Mouse (Mus musculus) limb, embryonic 13.5 days (tissue): Measurements from ENCODE around the gene Slc6a20a. TPM values are rescaled to one million over a fixed set of nuclear protein-coding genes. Genes with fewer than 3 reads are reported as not detected.

Experiments
- ATAC-seq: fragments of 200-750 bp; cut with Nextera tagmentation; 2 replicates; pipeline ENCODE4 v1.8.0; 2017; ENCODE audit warnings: low read depth, moderate number of reproducible peaks, moderate TSS enrichment; ENCODE audit not compliant: low FRiP score
- H3K27ac ChIP-seq: fragments of 300-500 bp; sonication (generic); 2 replicates; pipeline ENCODE4 v1.5.1; 2015; ENCODE audit warnings: inconsistent platforms, mild to moderate bottlenecking, moderate library complexity
- H3K27me3 ChIP-seq: fragments of 300-500 bp; sonication (generic); 2 replicates; pipeline ENCODE4 v1.6.1; 2015; ENCODE audit warnings: mild to moderate bottlenecking, inconsistent platforms
- H3K36me3 ChIP-seq: fragments of 300-500 bp; sonication (generic); 2 replicates; pipeline ENCODE4 v1.6.1; 2015; ENCODE audit warnings: inconsistent platforms, mild to moderate bottlenecking, moderate library complexity
- H3K4me1 ChIP-seq: fragments of 300-500 bp; sonication (generic); 2 replicates; pipeline ENCODE4 v1.6.1; 2015; ENCODE audit warnings: inconsistent platforms
- H3K4me2 ChIP-seq: fragments of 300-500 bp; sonication (generic); replicated peaks from 2 replicates; pipeline ENCODE4 v1.6.1; 2015; ENCODE audit warnings: inconsistent platforms, mild to moderate bottlenecking, moderate library complexity
- H3K4me3 ChIP-seq: fragments of 300-500 bp; sonication (generic); 2 replicates; pipeline ENCODE4 v1.5.1; 2015; ENCODE audit warnings: moderate library complexity, mild to moderate bottlenecking, inconsistent platforms
- H3K9ac ChIP-seq: fragments of 300-500 bp; sonication (generic); 2 replicates; pipeline ENCODE4 v1.6.1; 2015; ENCODE audit warnings: mild to moderate bottlenecking, inconsistent platforms
- H3K9me3 ChIP-seq: fragments of 300-500 bp; sonication (generic); 2 replicates; pipeline ENCODE4 v1.6.1; 2016; ENCODE audit warnings: inconsistent platforms
- WGBS: fragments of 180-500 bp; shearing (Covaris S2); methylation state at CpG from one replicate; pipeline ENCODE4 v1.1.7; 2015; 5-methylcytosine and 5-hydroxymethylcytosine counted together
- polyA plus RNA-seq: library from polyadenylated mRNA; unstranded; fragments of >200 nt; fragmentation: Nextera tagmentation; extraction: Ambion mirVana; gene quantifications from 2 replicates; pipeline ENCODE4 v1.2.1, GENCODE M21; 2015

Gene Slc6a20a
- polyA plus RNA-seq, 1 experiment from 2014 or later: not detected

DNA sequence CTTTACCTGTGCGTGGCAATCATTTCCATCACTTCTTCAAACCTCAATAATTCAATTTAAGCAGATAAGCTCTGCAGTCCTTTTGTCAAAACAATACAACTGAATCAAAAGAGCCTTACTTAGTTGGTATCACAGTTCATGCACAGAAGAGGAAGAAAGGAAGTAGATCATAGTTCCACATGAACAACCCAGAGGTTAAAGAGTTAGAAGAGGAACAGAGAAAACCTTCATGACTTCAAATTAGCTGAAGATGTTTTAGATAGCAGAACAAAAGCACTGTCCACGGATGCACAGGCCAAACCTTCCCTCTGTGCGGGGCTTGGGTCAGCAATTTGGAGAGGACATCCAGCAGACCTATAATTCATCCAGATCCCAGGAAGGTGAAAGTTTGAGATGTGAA, 47.0 kb downstream of the Slc6a20a start:
- no peak overlapping the region for H3K4me3 ChIP-seq
- WGBS: 89% methylated on average over 3 of the region's 3 CpGs
- no peaks in the 10 kb centered on the region for H3K27me3 ChIP-seq
- H3K9ac ChIP-seq: no peak overlapping the region
- H3K4me2 ChIP-seq: no peak overlapping the region
- no peak for ATAC-seq
- H3K27ac ChIP-seq: no peak overlapping the region
- no peaks in the 10 kb centered on the region for H3K36me3 ChIP-seq
- H3K9me3 ChIP-seq: no peaks in the 10 kb centered on the region
- no peaks in the 10 kb centered on the region for H3K4me1 ChIP-seq

DNA sequence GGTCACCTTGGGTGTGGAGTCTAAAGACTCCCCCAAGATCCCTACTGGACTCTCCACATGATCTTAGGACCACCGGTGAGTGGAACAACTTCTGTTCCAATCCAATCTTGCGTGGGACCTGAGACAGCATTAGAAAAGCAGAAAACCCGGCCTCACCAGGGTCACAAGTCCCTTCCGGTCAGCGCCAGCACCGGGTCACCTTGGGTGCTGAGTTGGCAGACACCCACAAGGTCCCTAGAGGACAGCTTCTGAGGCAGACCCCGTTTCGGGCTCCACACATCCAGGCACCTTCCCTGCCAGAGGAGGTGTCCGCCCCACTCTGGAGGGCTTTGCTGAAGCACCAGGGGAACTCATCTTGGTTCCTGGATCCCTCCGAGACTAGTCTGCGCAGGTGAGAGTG, 52.9 kb downstream of the Slc6a20a start:
- 91% methylated on average over 11 of the region's 11 CpGs for WGBS
- Histone ChIP-seq H3K27me3 (no peaks in the 10 kb centered on the region), H3K4me3 (no peak overlapping the region), H3K9ac (no peak overlapping the region), H3K36me3 (no peaks in the 10 kb centered on the region), H3K4me1 (no peaks in the 10 kb centered on the region), H3K9me3 (no peaks in the 10 kb centered on the region), H3K27ac (no peak overlapping the region), H3K4me2 (no peak overlapping the region)
- ATAC-seq: no peak

DNA sequence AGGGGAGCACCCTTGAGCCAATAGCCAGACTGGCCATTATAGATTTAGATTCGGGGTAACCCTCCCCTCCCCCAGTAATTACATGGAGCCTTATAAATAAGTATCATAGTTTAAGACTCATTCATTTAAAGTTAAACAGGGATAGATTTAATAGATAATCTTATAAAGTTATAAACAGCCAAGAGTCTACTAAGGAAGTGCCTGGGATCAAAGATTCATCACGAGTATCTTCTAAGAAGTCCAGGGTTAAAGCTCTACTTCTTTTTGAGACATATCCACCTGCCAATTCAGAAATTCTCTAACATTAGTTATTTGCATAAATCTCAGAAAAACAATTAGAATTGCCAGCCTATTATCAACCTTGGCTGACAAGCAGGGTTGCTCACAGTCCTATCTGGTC, 53.9 kb downstream of the Slc6a20a start:
- H3K4me2 ChIP-seq: no peak overlapping the region

DNA sequence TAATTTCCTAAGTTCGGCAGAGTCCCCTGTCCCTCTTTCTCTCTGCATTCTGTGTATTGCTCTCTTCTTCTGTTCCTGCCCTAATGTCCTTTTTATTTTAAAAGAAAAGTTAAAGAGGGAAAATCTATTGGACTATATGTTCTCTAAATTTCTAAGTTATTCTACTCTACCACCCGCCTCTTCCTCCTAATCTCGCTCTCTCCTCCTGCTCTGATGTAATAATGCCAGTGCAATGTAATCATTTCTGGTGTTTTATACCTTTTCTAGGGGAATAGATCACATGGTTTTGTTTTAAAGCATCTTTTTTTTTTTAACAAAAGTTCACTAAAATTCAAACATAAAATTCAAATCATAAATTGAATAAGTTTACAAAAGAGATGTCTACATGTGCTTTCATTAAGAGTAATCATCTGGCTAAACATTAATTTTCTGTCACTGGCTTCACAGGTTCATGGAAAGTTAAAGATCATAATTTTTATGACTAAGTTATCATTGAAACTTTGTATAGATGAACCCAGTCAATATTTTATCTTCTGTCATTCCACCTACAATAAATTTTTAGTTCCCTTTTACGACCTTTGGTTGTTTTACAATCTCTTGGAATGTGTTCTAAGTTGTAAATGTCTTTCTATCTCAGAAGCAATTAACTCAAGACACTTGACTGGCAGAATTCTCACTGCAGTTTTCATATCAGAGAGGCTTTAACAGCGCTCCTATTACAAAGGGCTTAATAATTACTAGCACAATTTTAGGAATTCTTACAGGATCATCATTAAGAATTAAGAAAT, 58.2 kb downstream of the Slc6a20a start:
- WGBS: 78% methylated on average over 5 of the region's 5 CpGs
- Histone ChIP-seq H3K36me3 (no peaks in the 10 kb centered on the region), H3K4me3 (no peak overlapping the region), H3K9me3 (no peaks in the 10 kb centered on the region), H3K4me2 (no peak overlapping the region), H3K27ac (no peak overlapping the region), H3K4me1 (no peaks in the 10 kb centered on the region), H3K9ac (no peak overlapping the region), H3K27me3 (no peaks in the 10 kb centered on the region)
- ATAC-seq: no peak

More for the DNA sequence above, 53.9 kb downstream of the Slc6a20a start:
- H3K4me3 ChIP-seq: no peak overlapping the region
- no peak overlapping the region for H3K9ac ChIP-seq
- H3K9me3 ChIP-seq: no peaks in the 10 kb centered on the region
- 83% methylated on average over 2 of the region's 2 CpGs for WGBS
- no peak overlapping the region for H3K27ac ChIP-seq
- no peak for ATAC-seq
- H3K36me3 ChIP-seq: no peaks in the 10 kb centered on the region
- H3K4me1 ChIP-seq: no peaks in the 10 kb centered on the region
- H3K27me3 ChIP-seq: no peaks in the 10 kb centered on the region

DNA sequence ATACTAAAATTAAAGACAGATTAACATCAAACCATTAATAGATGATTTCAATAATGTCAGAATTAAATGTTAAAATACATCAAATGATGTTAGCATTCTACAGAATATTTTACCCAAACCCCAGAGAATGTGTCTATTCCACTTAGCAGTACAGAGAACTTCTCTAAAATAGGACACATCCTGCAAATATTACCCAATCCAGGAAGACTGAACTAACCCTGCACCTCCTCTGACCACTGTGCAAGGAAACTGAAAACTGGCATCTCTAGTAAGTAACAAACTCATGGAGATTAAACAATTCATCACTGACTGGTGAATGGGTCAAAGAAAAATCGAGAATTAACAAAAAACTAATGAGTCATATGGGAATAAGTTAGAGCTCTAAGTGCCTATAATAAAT, 77.2 kb downstream of the Slc6a20a start:
- H3K27ac ChIP-seq: no peak overlapping the region
- H3K4me1 ChIP-seq: no peaks in the 10 kb centered on the region
- H3K9ac ChIP-seq: no peak overlapping the region
- no peaks in the 10 kb centered on the region for H3K36me3 ChIP-seq
- 75% methylated on average over 1 of the region's 1 CpGs for WGBS
- ATAC-seq: no peak
- no peaks in the 10 kb centered on the region for H3K9me3 ChIP-seq
- no peaks in the 10 kb centered on the region for H3K27me3 ChIP-seq
- no peak overlapping the region for H3K4me3 ChIP-seq
- no peak overlapping the region for H3K4me2 ChIP-seq

DNA sequence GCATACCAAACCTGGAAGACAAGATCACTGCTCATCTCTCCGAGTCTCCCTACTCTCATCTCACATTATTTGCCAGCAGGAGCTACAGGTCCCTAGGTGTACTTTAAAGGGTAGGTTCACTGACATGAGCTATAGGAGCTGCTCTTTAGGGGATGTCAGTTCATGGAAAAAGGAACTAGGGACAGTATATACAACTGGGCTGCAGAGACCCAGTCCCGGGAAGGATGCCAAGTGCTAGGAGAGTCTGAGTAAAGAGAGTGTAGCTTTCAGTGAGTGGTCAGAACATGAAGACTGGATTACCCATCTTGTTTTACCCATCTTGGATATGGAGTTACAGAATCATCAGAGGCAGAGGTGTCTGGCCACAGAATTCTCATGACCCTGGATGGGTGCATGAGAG, 81.3 kb downstream of the Slc6a20a start:
- Histone ChIP-seq H3K36me3 (peaks cover 21% of the 10 kb centered on the region), H3K9me3 (no peaks in the 10 kb centered on the region), H3K4me2 (no peak overlapping the region), H3K27ac (no peak overlapping the region), H3K4me3 (no peak overlapping the region), H3K9ac (no peak overlapping the region), H3K4me1 (no peaks in the 10 kb centered on the region), H3K27me3 (no peaks in the 10 kb centered on the region)
- ATAC-seq: no peak
- WGBS: 92% methylated on average over 2 of the region's 2 CpGs

DNA sequence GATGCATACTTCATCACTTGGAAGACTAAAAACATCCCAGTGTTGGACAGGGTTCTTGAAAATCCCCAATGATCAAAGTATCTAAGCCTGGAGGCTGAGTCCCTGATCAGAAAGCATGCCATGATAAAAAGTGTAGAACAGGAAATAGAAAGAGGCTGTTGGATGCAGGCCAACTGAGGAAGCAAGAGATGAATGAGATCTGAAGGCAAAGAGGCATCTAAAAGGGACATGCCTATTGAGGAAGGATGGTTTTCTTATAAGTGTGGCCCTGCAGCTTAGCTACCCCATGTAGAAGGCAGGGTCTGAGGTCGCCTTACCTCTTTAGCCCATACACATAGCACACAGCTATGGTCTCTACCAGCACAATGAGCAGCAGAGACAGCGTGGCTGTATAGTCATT, 81.8 kb downstream of the Slc6a20a start:
- no peak for ATAC-seq
- peaks cover 21% of the 10 kb centered on the region for H3K36me3 ChIP-seq
- H3K4me2 ChIP-seq: no peak overlapping the region
- no peaks in the 10 kb centered on the region for H3K27me3 ChIP-seq
- no peak overlapping the region for H3K9ac ChIP-seq
- no peak overlapping the region for H3K4me3 ChIP-seq
- H3K4me1 ChIP-seq: no peaks in the 10 kb centered on the region
- 94% methylated on average over 2 of the region's 2 CpGs for WGBS
- no peaks in the 10 kb centered on the region for H3K9me3 ChIP-seq
- no peak overlapping the region for H3K27ac ChIP-seq

DNA sequence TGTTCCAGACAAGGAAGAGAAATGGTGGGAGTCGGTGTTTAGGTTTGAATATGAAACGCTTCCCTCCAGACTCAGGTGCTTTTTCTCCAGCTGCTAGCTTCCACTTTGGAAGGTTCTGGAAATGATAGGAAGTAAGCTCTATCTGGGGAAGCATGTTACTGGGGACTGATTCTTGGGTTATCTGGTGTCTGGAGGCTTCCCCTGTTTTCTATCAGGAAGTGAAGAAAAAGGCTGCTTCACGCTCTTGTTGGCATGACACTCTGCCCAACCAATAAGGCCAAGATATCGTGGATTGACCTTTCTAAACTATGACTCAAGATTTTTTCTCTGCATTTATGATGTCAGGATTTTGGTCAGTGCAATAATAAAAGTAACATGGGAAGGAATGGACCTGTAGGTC, 83.5 kb downstream of the Slc6a20a start:
- Histone ChIP-seq H3K27ac (no peak overlapping the region), H3K4me1 (no peaks in the 10 kb centered on the region), H3K4me3 (no peak overlapping the region), H3K27me3 (no peaks in the 10 kb centered on the region), H3K9ac (no peak overlapping the region), H3K4me2 (no peak overlapping the region), H3K36me3 (peaks cover 32% of the 10 kb centered on the region), H3K9me3 (no peaks in the 10 kb centered on the region)
- ATAC-seq: no peak
- WGBS: 92% methylated on average over 4 of the region's 4 CpGs

DNA sequence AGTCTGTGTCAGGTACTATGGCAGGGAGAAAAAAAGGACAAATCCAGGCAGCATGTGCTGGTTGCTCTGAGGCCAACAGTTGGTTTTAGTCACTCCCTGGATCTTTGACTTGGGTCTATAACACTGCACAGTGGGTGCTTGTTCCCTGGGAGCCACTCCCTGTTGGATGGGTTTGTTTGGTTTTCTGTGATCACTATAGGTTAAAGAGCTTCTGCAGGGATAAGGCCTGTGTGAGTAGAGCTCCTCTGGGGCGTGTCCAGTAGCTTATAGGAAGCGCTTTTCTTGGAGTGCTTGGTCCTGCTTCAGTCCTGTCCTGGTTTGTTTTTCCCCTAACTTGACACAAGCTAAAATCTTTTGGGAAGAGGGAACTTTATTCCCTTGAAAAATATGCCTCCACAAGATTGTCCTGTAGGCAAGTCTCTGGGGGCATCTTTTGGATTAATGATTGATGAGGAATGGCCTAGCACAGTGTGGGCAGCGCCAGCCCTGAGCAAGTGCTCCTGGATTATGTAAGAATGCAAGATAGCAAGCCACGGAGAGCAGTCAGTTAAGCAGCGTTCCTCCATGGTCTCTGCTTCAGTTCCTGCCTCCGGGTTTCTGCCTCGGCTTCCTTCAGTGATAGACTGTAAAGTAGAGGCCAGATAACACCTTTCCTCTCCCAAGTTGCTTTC, 89.3 kb downstream of the Slc6a20a start:
- ATAC-seq: no peak
- no peak overlapping the region for H3K4me3 ChIP-seq
- H3K4me1 ChIP-seq: peaks cover 4% of the 10 kb centered on the region; the same call in 1 of the 2 replicates
- no peaks in the 10 kb centered on the region for H3K9me3 ChIP-seq
- WGBS: 87% methylated on average over 7 of the region's 7 CpGs
- H3K36me3 ChIP-seq: peaks cover 56% of the 10 kb centered on the region
- no peak overlapping the region for H3K27ac ChIP-seq
- H3K9ac ChIP-seq: no peak overlapping the region
- no peaks in the 10 kb centered on the region for H3K27me3 ChIP-seq
- no peak overlapping the region for H3K4me2 ChIP-seq

Other genes with a start within 250 kb of the Slc6a20a start
- 50.3 and 54.9 TPM in 2 replicates for gene Limd1, start 200.2 kb downstream of the Slc6a20a start, polyA plus RNA-seq
- 48.5 and 52.7 TPM in 2 replicates for gene Sacm1l, start 149.1 kb downstream of the Slc6a20a start, polyA plus RNA-seq
- gene Slc6a20b, start 46.3 kb downstream of the Slc6a20a start, polyA plus RNA-seq: 0.13 and 0.28 TPM in 2 replicates
- gene Ccr9, start 446 bp downstream of the Slc6a20a start, polyA plus RNA-seq: 0.10 and 0.13 TPM in 2 replicates
- gene Lztfl1, start 38.8 kb upstream of the Slc6a20a start, polyA plus RNA-seq: 62.4 and 68.7 TPM in 2 replicates
- gene Cxcr6, start 127.6 kb upstream of the Slc6a20a start, polyA plus RNA-seq: 0.17 and 0.38 TPM in 2 replicates
- gene Fyco1, start 173.0 kb upstream of the Slc6a20a start, polyA plus RNA-seq: 16.4 and 16.9 TPM in 2 replicates
- not detected in 2 replicates for gene Xcr1, start 183.1 kb upstream of the Slc6a20a start, polyA plus RNA-seq